Mouse (Mus musculus) heart, postnatal 36 days (tissue): Measurements from ENCODE around the gene Camk2g. TPM values are rescaled to one million over a fixed set of nuclear protein-coding genes. Genes with fewer than 3 reads are reported as not detected.

Experiments used
- DNase-seq, 2 experiments: peaks; one replicate each; pipeline ENCODE4 v3.0.0; 2021 to 2022
- intact Hi-C: fragments of 180-260 bp; cut with DNase I; formaldehyde crosslinking; loops from one replicate; pipeline ENCODE4 v1.15.1; 2025
- total RNA-seq, 2 experiments: library from RNA; stranded (reverse); gene quantifications; 2 replicates each; pipeline ENCODE4 v1.2.3; 2021

Camk2g gene
- total RNA-seq, 2 experiments from 2014 or later = 51.4 to 52.8 TPM

GRCm38 (mm10) chr14:20749494-20750051 is 44.3 kb downstream of the Camk2g start:
- intact Hi-C loops = no loop called here
- no peak for DNase-seq

- intact Hi-C loops = no loop called here
- DNase-seq = no peak
Measured at GRCm38 (mm10) chr14:20748388-20748787, 45.5 kb downstream of the Camk2g start.

GRCm38 (mm10) chr14:20746935-20747334 is 47.0 kb downstream of the Camk2g start:
- intact Hi-C loops = no loop called here
- no peak for DNase-seq

DNA sequence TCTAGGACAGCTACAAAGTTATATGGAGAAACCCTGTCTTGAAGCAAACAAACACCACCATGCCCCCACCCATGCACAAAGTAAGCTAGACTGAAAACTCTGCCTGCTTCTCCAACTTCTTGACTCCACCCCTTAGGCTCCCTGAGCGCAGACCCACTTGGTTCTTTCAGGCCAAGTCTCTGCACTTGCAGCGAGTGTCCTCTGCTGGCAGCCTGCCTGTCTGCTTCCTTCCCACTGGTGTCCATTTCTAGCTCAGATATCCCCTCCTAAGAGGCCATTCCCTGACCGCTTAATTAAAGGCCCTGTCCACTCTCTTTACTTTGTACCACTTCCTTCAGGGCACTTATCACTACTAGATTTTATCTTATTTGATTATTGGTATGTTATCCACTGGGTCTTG is 50.3 kb downstream of the Camk2g start:
- intact Hi-C loops = loop anchor here (2.0 kb wide), 1 partner anchor 15 kb away; no protein-coding TSS in a partner anchor
- DNase-seq = no peak

DNA sequence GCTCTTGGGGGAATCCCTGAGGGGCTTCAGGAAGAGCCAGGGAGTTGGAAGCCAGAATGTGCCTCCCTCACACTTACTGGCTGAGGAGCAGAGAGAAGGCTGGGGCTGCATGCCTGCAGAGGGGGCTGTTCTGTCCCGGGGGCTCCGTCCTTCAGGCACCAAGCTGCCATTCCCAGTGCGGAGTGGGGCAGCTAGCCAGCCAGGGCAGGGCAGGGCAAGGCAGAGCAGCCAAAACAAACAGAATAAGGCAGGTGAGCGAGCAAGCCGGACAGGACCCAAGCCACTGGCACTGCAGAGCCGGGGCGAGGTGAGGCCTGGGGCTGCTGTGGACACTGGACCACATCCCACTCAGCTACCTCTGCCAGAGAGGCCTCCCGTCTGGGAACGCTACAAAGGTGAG is 52.6 kb downstream of the Camk2g start:
- no peak for DNase-seq

GRCm38 (mm10) chr14:20738511-20738910 is 55.4 kb downstream of the Camk2g start:
- no peak for DNase-seq
- intact Hi-C loops = loop anchor here (2.0 kb wide), 1 partner anchor 18 kb away; no protein-coding TSS in a partner anchor

More for the DNA sequence above, 52.6 kb downstream of the Camk2g start:
- intact Hi-C loops = no loop called here

DNA sequence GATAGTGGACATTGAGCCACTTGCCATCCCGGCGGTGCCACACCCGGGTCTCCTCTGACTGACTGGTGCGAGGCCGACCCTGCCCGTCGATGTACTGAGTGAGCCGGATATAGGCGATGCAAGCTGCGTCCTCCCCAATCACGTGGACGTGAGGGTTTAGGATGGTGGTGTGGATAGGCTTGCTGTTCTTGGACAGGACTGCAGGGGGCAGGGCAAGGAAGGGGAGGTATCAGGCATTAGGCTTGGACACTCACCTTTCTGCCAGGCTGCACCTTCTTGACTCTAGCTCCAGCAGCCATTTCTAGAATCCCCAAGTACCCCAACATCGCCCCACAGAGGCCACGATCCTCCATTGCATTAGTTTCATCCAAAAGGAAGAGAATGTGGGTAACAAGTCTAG is 56.6 kb downstream of the Camk2g start:
- intact Hi-C loops = loop anchor here (2.0 kb wide), 1 partner anchor 57 kb away; the partner anchor contains the start of gene Camk2g
- peak; percentile 58 to 61 for DNase-seq

- DNase-seq = no peak
- intact Hi-C loops = loop anchor here (2.0 kb wide), 1 partner anchor 59 kb away; the partner anchor contains the start of gene Camk2g
Measured at GRCm38 (mm10) chr14:20735892-20736390, 57.9 kb downstream of the Camk2g start.

DNA sequence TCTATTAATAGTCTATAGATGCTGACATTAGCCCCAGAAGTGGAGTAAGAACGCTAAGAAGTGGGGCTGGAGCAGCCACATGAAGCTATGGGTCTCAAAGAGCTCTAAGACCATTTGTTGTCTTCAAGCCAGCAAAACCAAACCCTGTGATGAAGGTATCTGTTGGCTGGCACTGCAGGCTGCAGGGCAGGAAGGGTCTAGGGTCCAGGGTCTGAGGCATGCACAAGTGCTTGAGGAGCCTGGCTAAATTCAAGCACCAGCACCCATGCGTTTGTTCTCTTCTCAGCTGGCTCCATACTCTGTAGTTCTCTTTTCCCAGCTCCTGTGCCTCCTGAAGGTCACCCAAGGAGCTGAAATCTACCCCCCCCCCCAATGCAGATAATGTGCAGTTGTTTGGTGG is 58.8 kb downstream of the Camk2g start:
- no peak for DNase-seq
- intact Hi-C loops = no loop called here

GRCm38 (mm10) chr14:20733952-20734774 is 59.7 kb downstream of the Camk2g start, which contains the start of gene Ndst2:
TSS of gene Ndst2 (minus strand) at chr14:20734562.
- intact Hi-C loops = no loop called here
- peak; percentile 86 to 96 for DNase-seq

GRCm38 (mm10) chr14:20733041-20733951 is 60.6 kb downstream of the Camk2g start:
- intact Hi-C loops = no loop called here

GRCm38 (mm10) chr14:20730853-20731602 is 62.9 kb downstream of the Camk2g start:
- no peak for DNase-seq
- intact Hi-C loops = no loop called here

More at GRCm38 (mm10) chr14:20733041-20733951, 60.6 kb downstream of the Camk2g start:
- DNase-seq = no peak

DNA sequence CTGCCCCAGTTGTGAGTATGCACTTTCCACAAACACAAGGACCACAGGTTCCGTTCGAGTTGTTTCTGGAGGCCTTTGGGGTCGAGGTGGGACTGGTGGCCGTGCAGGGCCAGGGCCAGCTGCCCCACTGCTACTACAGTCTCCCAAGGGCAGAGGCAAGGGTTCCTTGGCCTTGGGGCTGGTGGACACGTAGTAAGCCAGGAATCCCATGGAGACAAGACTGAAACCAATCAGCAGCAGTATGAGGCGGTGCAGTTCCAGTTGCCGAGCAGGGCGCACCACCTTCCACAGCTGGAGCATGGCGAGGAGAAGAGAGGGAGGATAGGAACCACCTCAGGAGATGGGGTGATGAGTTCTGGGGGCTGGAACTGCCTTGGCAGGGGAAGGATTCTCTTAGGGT is 64.0 kb downstream of the Camk2g start:
- no peak for DNase-seq
- intact Hi-C loops = no loop called here

DNA sequence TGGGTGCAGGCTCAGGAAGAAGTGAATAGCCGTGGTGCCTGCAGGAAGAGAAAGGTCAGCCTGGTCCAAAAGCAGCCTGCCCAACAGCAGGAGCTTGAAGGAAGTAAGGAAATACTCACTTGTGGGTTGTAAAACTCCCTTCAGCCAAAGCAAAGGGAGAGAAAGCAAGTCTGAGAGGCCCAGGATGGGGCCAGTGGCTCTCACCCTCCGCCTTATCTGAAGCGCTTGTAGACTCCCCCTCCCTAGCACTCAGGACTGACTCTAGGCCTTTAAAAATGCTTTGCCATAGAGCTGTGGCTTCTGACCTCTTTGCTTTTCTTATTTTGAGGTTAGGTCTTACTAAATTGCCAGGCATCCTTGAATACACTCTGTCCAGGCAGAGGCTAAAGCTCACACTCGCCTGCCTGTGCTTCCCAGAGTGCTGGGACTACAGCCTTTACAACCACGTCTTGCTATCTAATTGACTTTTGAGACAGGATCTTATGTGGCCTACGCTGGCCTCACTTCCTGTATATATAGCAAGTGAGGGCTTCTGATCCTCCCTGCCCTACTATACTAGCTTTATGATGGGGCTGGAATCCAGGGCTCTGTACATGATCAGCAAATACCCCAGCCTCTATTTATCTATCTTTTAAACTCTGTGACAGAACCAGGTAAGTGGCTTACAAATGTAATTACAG is 68.1 kb downstream of the Camk2g start:
- DNase-seq = no peak
- intact Hi-C loops = no loop called here

GRCm38 (mm10) chr14:20724043-20724442 is 69.8 kb downstream of the Camk2g start:
- intact Hi-C loops = no loop called here
- DNase-seq = peak; percentile 73 to 76

DNA sequence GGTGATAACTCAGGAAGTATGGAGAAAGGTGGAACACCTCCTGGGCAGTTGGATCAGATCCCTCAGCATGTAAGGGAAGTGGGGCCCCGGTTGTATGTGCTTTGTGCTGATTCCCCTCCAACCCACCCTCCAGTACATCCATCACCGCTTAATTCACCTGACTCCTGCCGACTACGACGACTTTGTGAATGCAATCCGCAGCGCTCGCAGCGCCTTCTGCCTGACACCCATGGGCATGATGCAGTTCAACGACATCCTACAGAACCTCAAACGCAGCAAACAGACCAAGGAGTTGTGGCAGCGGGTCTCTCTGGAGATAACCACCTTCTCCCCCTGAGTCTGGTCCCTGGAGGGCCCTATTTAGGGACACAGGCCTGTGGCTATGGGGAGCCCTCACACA is 70.9 kb downstream of the Camk2g start:
- intact Hi-C loops = no loop called here
- DNase-seq = no peak

GRCm38 (mm10) chr14:20721371-20721770 is 72.5 kb downstream of the Camk2g start:
- intact Hi-C loops = no loop called here
- DNase-seq = no peak

GRCm38 (mm10) chr14:20719767-20720166 is 74.1 kb downstream of the Camk2g start:
- DNase-seq = no peak
- intact Hi-C loops = no loop called here

GRCm38 (mm10) chr14:20718443-20718842 is 75.4 kb downstream of the Camk2g start:
- no peak for DNase-seq
- intact Hi-C loops = no loop called here
